In the genomic region with DNA sequence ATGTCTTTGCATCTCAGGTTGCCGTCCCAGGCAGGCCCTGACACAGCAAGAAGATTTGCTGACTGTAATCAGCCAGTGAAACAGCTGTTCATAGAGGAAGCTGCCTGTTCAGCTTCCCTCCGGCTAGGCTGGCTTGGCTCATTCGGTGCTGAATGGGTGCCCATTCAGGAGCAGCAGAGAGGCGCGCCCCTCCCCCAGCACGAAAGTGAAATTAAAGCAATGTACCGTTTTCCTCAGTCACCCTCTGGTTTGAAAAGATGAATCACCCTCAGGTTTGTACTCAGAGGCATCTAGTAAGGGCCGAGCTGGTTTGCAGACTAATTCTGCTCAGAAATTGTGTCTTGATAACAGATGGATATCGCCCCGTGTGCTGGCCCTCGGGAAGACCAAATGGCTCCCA, we compare ENCODE assay signal across 8 mouse cellular contexts.
DNase-seq lines count a peak whose midpoint lies in the region; ATAC-seq lines count a peak whose summit lies in the region.

No protein-coding gene starts in this region.

- H3K36me3 ChIP-seq in hindbrain, embryonic 14.5 days (replicated peaks; ENCODE audit: control insufficient read depth, insufficient read depth): no peaks in the 10 kb centered on the region
- no peaks in the 10 kb centered on the region for H3K36me3 ChIP-seq in hindbrain, embryonic 12.5 days
- H3K36me3 ChIP-seq in heart, embryonic 15.5 days: no peaks in the 10 kb centered on the region

- ATAC-seq in hindbrain, embryonic 14.5 days (ENCODE audit: low FRiP score): no peak
- no peak for ATAC-seq in hindbrain, embryonic 12.5 days (ENCODE audit: low FRiP score)
- ATAC-seq in heart, embryonic 15.5 days (replicated peaks; ENCODE audit: insufficient number of reproducible peaks, insufficient read depth, low FRiP score, low read depth): no peak

- H3K27ac ChIP-seq in hindbrain, embryonic 14.5 days: no peak overlapping the region
- H3K27ac ChIP-seq in hindbrain, embryonic 12.5 days: no peak overlapping the region
- H3K27ac ChIP-seq in heart, embryonic 15.5 days: no peak overlapping the region

- 54% methylated on average over 11 of the region's 11 CpGs for WGBS in hindbrain, embryonic 14.5 days
- WGBS in hindbrain, embryonic 12.5 days: 58% methylated on average over 11 of the region's 11 CpGs
- WGBS in heart, embryonic 15.5 days: 46% methylated on average over 11 of the region's 11 CpGs

- no peak overlapping the region for H3K4me2 ChIP-seq in hindbrain, embryonic 14.5 days (replicated peaks)
- no peak overlapping the region for H3K4me2 ChIP-seq in hindbrain, embryonic 12.5 days (replicated peaks)
- H3K4me2 ChIP-seq in heart, embryonic 15.5 days: peak overlapping the region; percentile 27

- peaks cover 9% of the 10 kb centered on the region for H3K9me3 ChIP-seq in hindbrain, embryonic 14.5 days (ENCODE audit: control insufficient read depth, low read length)
- H3K9me3 ChIP-seq in hindbrain, embryonic 12.5 days (replicated peaks): 0 out of 2 replicates have a peak, but pooled peaks cover 2% of the 10 kb centered on the region
- peaks cover 7% of the 10 kb centered on the region for H3K9me3 ChIP-seq in heart, embryonic 15.5 days (replicated peaks)

- H3K9ac ChIP-seq in hindbrain, embryonic 14.5 days: no peak overlapping the region
- no peak overlapping the region for H3K9ac ChIP-seq in hindbrain, embryonic 12.5 days
- H3K9ac ChIP-seq in heart, embryonic 15.5 days: no peak overlapping the region

- H3K4me3 ChIP-seq in hindbrain, embryonic 14.5 days (replicated peaks; ENCODE audit: low read length): no peak overlapping the region
- H3K4me3 ChIP-seq in hindbrain, embryonic 12.5 days: no peak overlapping the region
- H3K4me3 ChIP-seq in heart, embryonic 15.5 days: no peak overlapping the region

- no peaks in the 10 kb centered on the region for H3K27me3 ChIP-seq in hindbrain, embryonic 14.5 days (ENCODE audit: control insufficient read depth, insufficient read depth, low read length)
- no peaks in the 10 kb centered on the region for H3K27me3 ChIP-seq in hindbrain, embryonic 12.5 days
- peaks cover 5% of the 10 kb centered on the region; the same call in 1 of the 2 replicates for H3K27me3 ChIP-seq in heart, embryonic 15.5 days

- DNase-seq in hindbrain, embryonic 14.5 days (ENCODE audit: low spot score): peak; percentile 38
- DNase-seq in NIH3T3 (ENCODE audit: low read depth): peak; percentile 61
- peak; percentile 27 for DNase-seq in embryo, embryonic 11 days
- peak; percentile 3 for DNase-seq in left cerebral cortex, adult 11 months (ENCODE audit: low spot score)
- DNase-seq in right cerebral cortex, postnatal 14 days: peak; percentile 40
- no peak for DNase-seq in T-cell, adult 2 months (ENCODE audit: low spot score)

- H3K4me1 ChIP-seq in hindbrain, embryonic 14.5 days (replicated peaks; ENCODE audit: control insufficient read depth, insufficient read depth, low read length): 0 out of 2 replicates have a peak, but pooled peaks cover 4% of the 10 kb centered on the region
- H3K4me1 ChIP-seq in hindbrain, embryonic 12.5 days: peaks cover 3% of the 10 kb centered on the region
- H3K4me1 ChIP-seq in heart, embryonic 15.5 days (replicated peaks): 0 out of 2 replicates have a peak, but pooled peaks cover 4% of the 10 kb centered on the region
